Mouse (Mus musculus) liver, adult 2 months (tissue): Measurements from ENCODE around the gene Smg6. TPM values are rescaled to one million over a fixed set of nuclear protein-coding genes. Genes with fewer than 3 reads are reported as not detected.
A peak's percentile ranks its signal among the peaks of the same experiment; 100 is the strongest.

ENCODE experiments used
- DNase-seq: peaks from one replicate; pipeline ENCODE4 v3.0.0-alpha.2; 2011; ENCODE audit warnings: low read depth, low spot score; ENCODE audit errors: extremely low read depth
- H3K27ac ChIP-seq: fragments of 200-500 bp; replicated peaks from 2 replicates; pipeline ENCODE4 v1.5.1; 2012; ENCODE audit warnings: low read depth, mild to moderate bottlenecking, control low read depth, inconsistent platforms, low read length; ENCODE audit not compliant: insufficient read depth
- H3K27me3 ChIP-seq: fragments of 200-500 bp; 2 replicates; pipeline ENCODE4 v1.6.1; 2012; ENCODE audit warnings: mild to moderate bottlenecking, moderate library complexity, low read length, inconsistent platforms; ENCODE audit not compliant: control insufficient read depth, insufficient read depth
- H3K36me3 ChIP-seq: fragments of 200-500 bp; 2 replicates; pipeline ENCODE4 v1.6.1; 2012; ENCODE audit warnings: low read length, inconsistent platforms; ENCODE audit not compliant: control insufficient read depth, insufficient read depth
- H3K4me1 ChIP-seq: fragments of 200-500 bp; 2 replicates; pipeline ENCODE4 v1.6.1; 2011; ENCODE audit warnings: low read length; ENCODE audit not compliant: control insufficient read depth, insufficient read depth
- H3K4me3 ChIP-seq: fragments of 200-500 bp; 2 replicates; pipeline ENCODE4 v1.5.1; 2011; ENCODE audit warnings: low read depth, mild to moderate bottlenecking, control low read depth, low read length, moderate library complexity; ENCODE audit not compliant: insufficient read depth
- H3K79me2 ChIP-seq: fragments of 200-500 bp; 2 replicates; pipeline ENCODE4 v1.6.1; 2012; ENCODE audit warnings: inconsistent platforms, mild to moderate bottlenecking, low read length, moderate library complexity; ENCODE audit not compliant: control insufficient read depth, insufficient read depth
- H3K9ac ChIP-seq: fragments of 200-500 bp; 2 replicates; pipeline ENCODE4 v1.6.1; 2012; ENCODE audit warnings: low read depth, mild to moderate bottlenecking, control low read depth, inconsistent platforms, low read length
- CTCF ChIP-seq: fragments of 200-500 bp; IDR thresholded peaks from 2 replicates; pipeline ENCODE4 v1.5.1; 2011; ENCODE audit warnings: low read depth, low read length, control low read depth
- POLR2A ChIP-seq: fragments of 200-500 bp; IDR thresholded peaks from 2 replicates; pipeline ENCODE4 v1.6.1; 2011; ENCODE audit warnings: low read length, control low read depth; ENCODE audit not compliant: insufficient read depth; ENCODE audit errors: extremely low read depth
- WGBS: fragments of 180-500 bp; shearing (Covaris S2); methylation state at CpG from one replicate; pipeline ENCODE4 v1.1.7; 2018; 5-methylcytosine and 5-hydroxymethylcytosine counted together
- polyA plus RNA-seq: library from polyadenylated mRNA; depleted of rRNA; stranded (reverse); fragments of >200 nt; gene quantifications from 2 replicates; pipeline ENCODE4 v1.2.3, GENCODE M21; 2012
- total RNA-seq: library from RNA; depleted of rRNA; stranded (reverse); fragments of >200 nt; gene quantifications from 2 replicates; pipeline ENCODE4 v1.2.3, GENCODE M21; 2014

The Smg6 gene
- total and polyA plus RNA-seq, 2 experiments: 12.8 to 16.6 TPM

- Histone ChIP-seq H3K27me3 (no peaks in the 10 kb centered on the region), H3K4me1 (no peaks in the 10 kb centered on the region), H3K36me3 (peaks cover 2% of the 10 kb centered on the region; the same call in 1 of the 2 replicates), H3K4me3 (no peak overlapping the region), H3K79me2 (no peaks in the 10 kb centered on the region), H3K27ac (no peak overlapping the region), H3K9ac (no peak overlapping the region)
- peak; percentile 99 for TF ChIP-seq CTCF
- no peak for TF ChIP-seq POLR2A
- 42% methylated on average over 2 of the region's 2 CpGs for WGBS
- peak; percentile 43 for DNase-seq
Measured at GRCm38 (mm10) chr11:74981464-74981863, 55.8 kb downstream of the Smg6 start.

- H3K27ac ChIP-seq: peak overlapping the region; percentile 16; the same call in 1 of the 2 replicates
- no peaks in the 10 kb centered on the region for H3K4me1 ChIP-seq
- DNase-seq: no peak
- H3K9ac ChIP-seq: no peak overlapping the region
- H3K4me3 ChIP-seq: no peak overlapping the region
- H3K27me3 ChIP-seq: no peaks in the 10 kb centered on the region
- TF ChIP-seq POLR2A (no peak), CTCF (no peak)
- peaks cover 2% of the 10 kb centered on the region; the same call in 1 of the 2 replicates for H3K36me3 ChIP-seq
- H3K79me2 ChIP-seq: no peaks in the 10 kb centered on the region
Measured at GRCm38 (mm10) chr11:74982241-74982640, 56.6 kb downstream of the Smg6 start.

DNA sequence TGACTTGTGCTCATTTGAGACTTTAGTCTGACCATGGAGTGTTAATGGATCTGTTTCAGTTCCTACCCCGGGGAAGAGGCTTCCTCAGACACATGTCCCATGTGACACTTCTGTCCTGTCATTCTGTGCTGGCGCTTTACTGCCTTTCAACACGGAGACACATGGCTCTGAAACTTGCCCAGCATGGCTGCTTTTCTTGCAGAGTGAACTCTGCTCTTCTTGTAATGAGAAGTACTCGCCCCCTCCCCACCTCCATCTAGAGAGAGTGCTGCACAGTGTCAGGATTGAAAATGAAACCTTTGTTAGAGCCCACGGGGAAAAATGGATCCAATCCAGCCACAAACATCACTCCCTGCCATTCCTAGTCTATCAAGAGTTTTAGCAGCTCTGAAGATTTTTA, 62.5 kb downstream of the Smg6 start:
- TF ChIP-seq POLR2A: no peak
- no peak for TF ChIP-seq CTCF
- H3K4me3 ChIP-seq: no peak overlapping the region

DNA sequence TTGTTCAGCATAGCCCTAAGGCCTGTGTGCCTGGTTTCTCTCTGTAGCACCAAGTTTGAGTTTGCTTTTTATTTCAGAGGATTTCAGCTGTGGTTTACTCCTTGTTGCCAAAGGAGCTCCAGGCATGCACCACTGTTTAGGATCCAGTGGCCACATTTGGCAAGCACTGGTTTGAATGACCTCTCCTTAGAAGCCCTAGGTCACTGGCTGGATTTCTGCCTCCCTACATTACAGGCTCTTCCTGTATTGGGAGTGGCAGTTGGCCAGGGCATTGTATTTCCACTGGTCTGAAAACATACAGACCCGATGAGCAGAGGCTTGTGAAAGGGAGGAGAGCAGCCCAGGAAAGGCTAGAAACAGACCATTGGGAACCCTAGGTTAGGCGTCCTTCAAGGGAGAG, 63.4 kb downstream of the Smg6 start:
- peak; percentile 14 for DNase-seq
- 44% methylated on average over 2 of the region's 2 CpGs for WGBS
- Histone ChIP-seq H3K36me3 (peaks cover 9% of the 10 kb centered on the region), H3K9ac (no peak overlapping the region), H3K4me3 (no peak overlapping the region), H3K79me2 (no peaks in the 10 kb centered on the region), H3K4me1 (peaks cover 2% of the 10 kb centered on the region; the same call in 1 of the 2 replicates), H3K27me3 (no peaks in the 10 kb centered on the region), H3K27ac (no peak overlapping the region)
- TF ChIP-seq POLR2A (no peak), CTCF (no peak)

More for the DNA sequence above, 62.5 kb downstream of the Smg6 start:
- no peaks in the 10 kb centered on the region for H3K79me2 ChIP-seq
- WGBS: 53% methylated on average over 5 of the region's 5 CpGs
- H3K4me1 ChIP-seq: peaks cover 2% of the 10 kb centered on the region; the same call in 1 of the 2 replicates
- H3K27me3 ChIP-seq: no peaks in the 10 kb centered on the region
- 0 out of 2 replicates have a peak overlapping the region, but pooled peaks have one; percentile 21 for H3K9ac ChIP-seq
- no peak overlapping the region; the same call in 1 of the 2 replicates for H3K27ac ChIP-seq
- peaks cover 9% of the 10 kb centered on the region for H3K36me3 ChIP-seq
- no peak for DNase-seq

DNA sequence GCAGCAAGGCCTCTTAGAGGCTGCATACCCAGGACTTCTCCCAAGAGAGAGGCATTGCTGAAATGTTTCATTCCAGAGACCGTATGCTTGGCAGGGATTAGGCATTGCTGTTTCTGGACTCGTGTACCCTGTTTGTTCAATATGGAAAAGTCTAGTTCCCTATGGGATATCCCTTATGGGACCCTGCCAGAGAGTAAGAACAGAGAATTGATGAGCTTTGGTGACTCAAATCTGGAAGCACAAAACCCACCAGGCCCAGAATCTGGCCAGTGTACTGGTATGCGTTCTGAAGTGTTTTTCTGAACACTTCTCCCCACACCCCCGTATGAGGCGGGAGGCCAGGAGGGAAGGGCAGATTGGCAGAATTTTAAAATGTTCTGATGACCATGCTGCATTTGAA, 64.9 kb downstream of the Smg6 start:
- peaks cover 2% of the 10 kb centered on the region; the same call in 1 of the 2 replicates for H3K4me1 ChIP-seq
- no peaks in the 10 kb centered on the region for H3K79me2 ChIP-seq
- H3K27me3 ChIP-seq: no peaks in the 10 kb centered on the region
- DNase-seq: no peak
- no peak overlapping the region for H3K4me3 ChIP-seq
- H3K9ac ChIP-seq: no peak overlapping the region
- TF ChIP-seq CTCF (no peak), POLR2A (no peak)
- H3K27ac ChIP-seq: no peak overlapping the region
- H3K36me3 ChIP-seq: peaks cover 11% of the 10 kb centered on the region
- WGBS: 75% methylated on average over 5 of the region's 5 CpGs

GRCm38 (mm10) chr11:74991290-74991689, 65.7 kb downstream of the Smg6 start:
- Histone ChIP-seq H3K9ac (no peak overlapping the region), H3K27me3 (no peaks in the 10 kb centered on the region), H3K27ac (no peak overlapping the region), H3K79me2 (no peaks in the 10 kb centered on the region), H3K4me1 (peaks cover 2% of the 10 kb centered on the region; the same call in 1 of the 2 replicates), H3K4me3 (no peak overlapping the region), H3K36me3 (peaks cover 15% of the 10 kb centered on the region)
- WGBS: 88% methylated on average over 1 of the region's 1 CpGs
- no peak for DNase-seq
- TF ChIP-seq POLR2A: no peak
